Mouse (Mus musculus) thymus, postnatal 10 days (tissue): ENCODE results near the gene Susd3.

Experiments
- DNase-seq, 2 experiments: peaks; one replicate each; pipeline ENCODE4 v3.0.0; 2021; ENCODE audit warnings: low spot score in 2 of 2

Gene Susd3

DNA sequence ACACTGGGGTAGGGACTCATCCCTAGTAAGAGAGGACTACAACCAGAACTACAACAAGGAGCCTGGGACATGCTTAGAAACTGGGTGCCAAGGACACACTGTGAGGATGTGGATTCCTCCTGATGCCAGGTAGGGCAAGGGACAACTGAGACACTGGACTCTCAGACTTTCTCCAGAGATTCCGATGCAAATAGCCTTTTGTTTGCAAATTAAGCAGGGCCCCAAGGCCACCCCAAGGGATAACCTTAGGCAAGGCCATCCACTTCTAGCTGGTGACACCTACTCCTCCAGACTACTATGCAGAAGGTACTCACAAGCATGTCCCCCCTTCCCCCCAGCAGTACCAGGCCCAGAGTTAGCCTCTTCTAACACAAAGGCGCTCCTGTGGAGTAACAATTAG, 1.9 kb downstream of the Susd3 start:
- DNase-seq: no peak

DNA sequence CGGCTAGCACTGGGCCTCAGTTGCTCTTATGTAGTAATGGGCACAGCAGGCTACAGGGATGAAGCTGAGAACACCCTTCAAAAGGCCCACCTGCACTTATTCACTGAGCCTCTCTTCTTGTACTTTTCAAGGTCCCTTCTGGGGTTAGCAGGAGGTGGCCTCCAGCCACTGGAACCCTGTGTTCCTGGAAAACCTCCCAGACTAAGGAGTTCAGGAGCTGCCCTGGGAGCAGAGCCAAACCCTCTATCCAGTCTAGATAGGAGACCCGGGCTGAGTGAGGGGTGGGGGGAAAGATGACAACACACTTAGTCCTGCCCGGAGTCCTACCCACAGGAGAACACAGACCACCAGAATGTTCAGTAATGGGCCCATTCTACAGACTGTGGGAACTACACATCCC, 2.5 kb downstream of the Susd3 start:
- DNase-seq: no peak

DNA sequence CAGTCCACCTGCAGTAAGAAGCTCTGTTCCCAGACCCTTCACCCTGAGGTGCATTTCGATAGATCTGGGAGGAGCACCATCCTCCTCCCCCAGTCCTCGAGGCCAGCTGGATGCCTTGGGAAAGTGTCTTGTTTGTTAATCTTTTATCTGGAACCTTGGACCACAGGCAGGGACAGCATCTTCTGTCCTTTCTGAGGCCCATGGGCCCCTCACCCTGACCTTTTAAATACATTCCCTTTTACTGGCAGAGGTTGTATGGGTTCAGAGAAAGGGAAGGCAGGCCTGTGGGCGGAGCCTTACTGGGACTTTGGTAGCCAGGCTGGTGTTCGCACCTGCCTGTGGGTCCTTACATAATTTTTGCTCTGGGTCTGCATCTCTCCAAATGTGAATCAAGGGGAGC, 3.3 kb downstream of the Susd3 start:
- no peak for DNase-seq

DNA sequence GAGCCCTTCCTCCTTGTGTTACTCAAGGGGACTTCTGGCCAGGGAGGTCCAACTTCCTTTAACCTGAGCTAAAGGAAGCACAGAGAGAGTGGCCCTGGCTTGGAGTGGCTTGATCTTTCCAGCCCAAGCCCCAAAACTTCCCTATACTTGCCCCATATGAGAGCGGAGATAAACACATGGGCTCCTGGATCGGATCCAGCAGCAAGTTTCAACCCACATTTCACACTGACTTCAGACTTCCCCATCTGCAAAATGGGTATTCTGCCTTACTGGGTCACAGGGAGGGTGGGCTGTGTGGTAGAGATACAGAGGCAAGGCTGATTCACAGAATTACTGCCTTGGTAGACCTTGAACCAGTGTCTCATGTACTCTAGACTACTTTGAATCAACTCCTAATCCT, 5.0 kb downstream of the Susd3 start:
- DNase-seq: no peak

DNA sequence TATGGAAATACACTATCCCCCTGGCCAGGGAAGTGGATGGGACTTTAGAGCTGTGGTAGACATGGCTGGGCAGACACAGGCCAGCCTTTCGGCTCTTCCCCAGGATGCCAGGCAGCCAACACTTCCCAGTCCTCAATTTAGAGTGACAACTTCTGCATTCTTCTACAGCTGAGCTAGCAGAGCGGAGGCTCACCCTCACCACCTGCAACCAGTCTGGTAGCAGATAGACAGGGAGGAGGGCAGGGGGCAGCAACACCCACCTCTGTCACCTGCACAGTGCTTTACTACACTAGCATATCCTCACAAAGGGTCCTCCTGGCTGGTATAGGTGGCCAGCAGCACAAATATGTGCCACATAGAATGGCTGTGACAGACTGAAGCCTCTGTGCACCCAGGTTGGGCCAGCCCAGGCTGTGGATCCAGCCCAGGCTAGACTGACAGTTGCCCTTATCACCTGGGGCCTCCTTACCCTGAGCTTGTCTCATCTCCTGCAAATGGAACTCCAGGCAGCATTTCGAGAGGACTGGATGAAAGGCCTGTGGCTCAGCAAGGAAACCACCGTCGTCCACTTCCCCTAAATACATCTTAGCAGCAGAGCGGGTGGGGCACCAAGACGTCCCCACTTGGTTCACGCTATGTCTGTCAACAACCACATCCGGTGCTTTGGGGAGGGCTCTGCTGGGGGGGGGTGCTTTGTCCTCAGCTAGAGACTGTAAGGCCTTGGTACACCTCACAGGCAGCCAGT, 6.0 kb downstream of the Susd3 start:
- peak; percentile 81 to 82 for DNase-seq

DNA sequence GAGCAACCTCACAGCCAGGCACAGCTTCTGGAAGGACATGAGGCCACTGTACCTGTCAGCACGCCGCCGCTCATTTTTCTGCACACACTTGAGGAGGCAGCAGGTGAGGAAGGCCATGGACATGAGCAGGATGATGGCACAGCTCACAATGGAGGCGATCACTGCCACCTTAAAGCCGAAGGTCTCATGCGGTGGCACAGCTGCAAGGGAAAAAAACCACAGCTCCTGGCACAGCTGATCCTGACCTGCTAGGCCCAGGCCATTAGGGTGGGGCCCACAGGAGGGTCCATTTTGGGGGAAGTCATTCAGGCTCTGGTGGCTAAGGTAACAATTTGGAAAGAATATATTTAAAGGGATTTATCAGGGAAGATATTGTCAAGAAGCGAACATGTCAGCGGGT, 9.8 kb downstream of the Susd3 start:
- no peak for DNase-seq

DNA sequence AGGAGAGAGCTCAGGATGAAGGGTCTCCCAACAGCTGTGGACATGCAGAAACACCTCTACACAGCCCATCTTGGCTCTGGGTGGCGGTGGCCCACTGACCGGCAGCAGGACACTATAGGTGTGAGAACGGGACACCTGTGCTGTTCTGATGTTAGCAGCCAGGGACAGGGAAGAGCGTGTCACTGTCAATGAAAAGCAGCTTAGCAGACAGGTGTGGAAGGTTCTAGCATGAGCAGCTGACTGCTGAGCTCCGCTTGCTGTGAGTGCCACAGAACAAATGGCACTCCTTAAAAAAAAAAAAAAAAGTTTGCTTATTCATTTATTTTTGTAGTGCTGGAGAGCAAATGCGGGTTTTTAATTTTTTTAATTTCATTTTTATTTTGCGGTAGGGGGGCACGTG, 10.9 kb downstream of the Susd3 start:
- DNase-seq: no peak

DNA sequence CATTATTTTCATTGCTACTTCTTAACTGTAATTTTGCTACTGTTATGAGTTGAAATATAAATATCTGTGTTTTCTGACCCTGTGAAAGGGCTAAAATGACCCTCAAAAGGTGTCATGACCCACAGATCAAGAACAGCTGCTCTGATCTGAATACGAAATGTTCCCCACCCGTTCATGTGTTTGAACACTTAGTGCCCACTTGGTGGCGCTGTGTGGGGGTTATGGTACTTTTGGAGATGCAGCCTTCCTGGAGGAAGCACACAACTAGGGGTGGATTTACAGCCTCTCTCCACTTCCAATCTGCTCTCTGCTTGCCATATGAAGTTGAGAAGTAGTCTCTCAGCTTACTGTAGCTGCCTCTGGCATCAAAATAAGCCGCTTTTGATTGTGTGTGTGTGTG, 13.8 kb downstream of the Susd3 start:
- no peak for DNase-seq

DNA sequence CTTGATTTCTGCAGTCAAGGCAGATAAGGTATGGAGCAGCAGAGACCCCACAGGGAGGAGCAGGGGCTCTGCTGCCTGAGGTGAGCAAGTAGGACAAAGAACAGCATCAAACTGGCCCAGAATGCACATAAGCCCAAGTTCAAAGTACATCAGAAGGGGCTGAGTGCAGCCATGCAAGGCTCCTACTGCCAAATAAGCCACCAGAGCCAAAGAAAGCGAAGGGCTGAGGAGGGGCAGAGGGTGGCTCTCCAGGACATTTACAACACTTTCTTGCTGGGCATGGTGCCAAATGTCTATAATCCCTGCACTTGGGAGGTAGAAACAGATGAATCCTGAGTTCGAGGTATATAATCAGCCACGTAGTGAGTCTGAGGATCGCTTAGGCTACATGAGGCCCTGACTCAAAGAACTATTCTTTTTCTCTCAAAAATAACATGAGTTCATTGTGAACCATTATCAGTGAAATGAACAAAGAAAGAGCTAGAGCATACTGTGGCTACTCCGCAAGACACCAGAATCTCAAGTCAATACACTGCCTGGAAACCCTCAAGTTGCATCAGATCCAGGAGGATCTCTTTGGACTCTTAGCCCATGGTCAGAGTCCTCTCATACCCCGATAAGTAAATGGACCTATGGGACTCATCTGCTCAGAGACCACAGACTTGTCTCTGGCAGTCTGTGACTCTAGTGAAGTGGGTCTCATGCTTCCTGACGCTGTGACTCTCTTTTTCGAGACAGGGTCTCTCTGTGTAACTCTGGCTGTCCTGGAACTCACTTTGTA, 14.5 kb downstream of the Susd3 start:
- no peak for DNase-seq

DNA sequence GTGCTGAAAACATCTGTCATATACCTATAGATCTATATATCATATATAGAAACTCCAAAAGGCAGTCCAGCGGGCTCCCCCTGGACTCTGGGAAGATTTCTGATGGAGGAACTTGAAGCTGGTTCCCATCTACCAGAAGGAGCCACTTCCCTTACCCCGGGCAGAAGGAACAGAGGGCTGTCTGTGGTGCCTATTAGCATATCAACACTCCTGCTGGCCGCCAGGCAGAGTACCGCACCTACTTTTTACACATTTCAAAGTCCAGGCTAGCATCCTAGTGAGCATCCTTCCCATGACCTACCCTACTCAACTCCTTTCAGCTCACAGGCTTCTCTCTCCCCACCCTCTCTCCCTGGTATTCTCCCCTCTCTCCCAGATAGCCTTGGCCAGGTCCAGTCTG, 22.9 kb downstream of the Susd3 start:
- no peak for DNase-seq

DNA sequence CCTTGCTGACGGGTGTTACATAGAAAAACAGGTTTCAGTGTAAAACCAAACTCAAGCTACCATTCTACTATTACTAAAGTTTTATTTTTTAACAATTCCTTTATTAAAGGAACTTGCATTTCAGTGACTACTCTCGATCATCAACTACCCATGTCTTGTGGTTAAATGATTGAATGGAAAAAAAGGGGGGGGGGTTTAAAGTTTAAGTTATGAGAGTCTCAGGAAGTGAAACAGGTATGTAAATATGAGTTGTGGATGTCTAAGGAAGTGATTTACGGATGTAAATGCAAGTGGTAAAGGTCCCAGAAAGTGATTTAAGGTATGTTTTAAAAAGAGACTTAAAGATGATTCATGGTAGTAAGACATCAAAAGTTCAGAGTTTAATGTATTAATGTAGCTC, 23.3 kb downstream of the Susd3 start:
- no peak for DNase-seq

DNA sequence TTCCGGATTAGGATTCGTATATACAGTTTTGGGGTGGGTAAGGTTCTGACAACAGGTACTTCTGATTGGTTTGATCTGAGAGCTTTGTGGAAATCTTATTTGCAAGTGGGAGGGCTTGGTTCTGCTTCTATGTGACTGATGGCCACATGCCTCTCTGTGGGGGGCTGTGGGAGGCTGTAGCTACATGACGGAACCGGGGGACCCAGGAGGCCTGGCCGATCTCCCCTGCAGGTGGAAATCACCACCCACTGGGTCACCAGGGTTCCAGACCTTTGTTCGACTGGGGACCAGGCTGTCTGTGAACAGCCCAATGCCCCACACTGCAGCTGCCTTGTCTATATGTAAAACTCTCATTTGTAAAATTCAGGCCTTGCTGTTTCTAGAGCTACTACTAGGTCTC, 23.8 kb downstream of the Susd3 start:
- no peak for DNase-seq

DNA sequence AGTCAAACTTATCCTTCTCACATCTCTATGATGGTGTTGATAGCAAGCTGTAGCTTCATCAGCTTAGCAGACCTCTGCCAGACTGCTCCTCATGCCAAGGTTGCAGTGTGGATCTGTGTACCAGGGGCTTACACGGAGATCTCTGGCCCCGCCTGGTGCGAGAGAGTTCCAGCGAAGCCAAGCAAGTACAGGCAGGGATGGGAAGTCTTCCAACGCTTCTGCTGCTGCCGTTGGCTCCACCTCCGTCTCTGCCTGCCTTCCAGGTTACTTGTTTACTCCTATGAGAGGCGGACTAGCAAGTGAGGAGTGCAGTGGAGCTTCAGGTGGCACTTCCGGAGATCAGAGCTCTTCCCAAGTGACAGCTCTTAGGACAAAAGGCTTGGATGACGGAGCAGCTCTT, 24.2 kb downstream of the Susd3 start:
- no peak for DNase-seq

DNA sequence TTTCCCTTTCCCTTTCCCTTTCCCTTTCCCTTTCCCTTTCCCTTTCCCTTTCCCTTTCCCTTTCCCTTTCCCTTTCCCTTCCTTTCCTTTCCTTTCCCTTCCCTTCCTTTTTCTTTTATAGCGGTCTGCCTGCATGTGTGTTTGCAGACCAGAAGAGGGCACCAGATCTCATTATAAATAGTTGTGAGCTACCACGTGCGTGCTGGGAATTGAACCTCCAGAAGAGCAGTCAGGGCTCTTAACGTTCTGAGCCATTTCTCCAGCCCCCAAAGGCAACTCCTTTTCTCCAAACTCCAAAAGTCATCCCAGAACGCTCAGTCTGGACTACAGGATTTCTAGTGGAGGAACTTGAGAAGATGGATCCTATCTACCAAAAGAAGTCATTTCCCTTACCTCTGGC, 27.6 kb downstream of the Susd3 start:
- DNase-seq: no peak

DNA sequence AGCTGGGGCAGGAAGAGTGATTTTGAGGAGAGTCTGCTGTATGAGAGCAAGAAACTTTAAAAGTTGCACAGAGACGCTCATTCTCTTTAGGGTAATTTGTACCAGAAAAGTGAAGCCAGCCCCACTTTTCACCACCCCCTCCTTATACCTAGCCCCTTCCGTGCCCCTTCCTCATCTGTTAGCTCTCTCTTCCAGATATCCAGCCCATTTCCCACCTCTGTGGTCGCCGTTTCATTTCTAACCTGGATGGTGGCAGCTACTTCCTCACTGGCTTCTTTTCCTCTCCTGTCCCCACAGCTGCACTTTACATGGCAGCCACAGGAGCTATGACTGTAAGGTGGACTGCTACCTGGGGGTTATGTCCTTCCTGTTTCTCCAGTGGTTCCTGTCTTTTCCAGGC, 29.1 kb downstream of the Susd3 start:
- no peak for DNase-seq

DNA sequence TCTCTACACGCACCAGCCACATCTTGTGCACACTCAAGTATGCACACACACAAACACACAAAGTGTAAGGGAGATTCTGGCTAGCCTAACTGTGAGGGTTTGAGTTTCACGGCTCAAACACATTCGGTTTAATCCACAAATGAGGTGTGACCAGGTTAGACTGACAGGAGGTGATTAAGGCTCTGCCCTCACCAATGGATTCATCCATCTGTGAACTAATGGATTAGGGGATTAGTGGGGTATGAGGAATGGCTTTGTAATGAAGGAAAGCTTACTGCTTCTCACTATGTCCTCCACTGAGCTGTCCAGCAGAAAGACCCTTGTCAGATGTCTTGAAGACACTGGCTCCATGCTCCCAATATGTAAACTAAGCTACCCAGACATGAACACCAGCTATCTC, 29.9 kb downstream of the Susd3 start:
- DNase-seq: no peak

DNA sequence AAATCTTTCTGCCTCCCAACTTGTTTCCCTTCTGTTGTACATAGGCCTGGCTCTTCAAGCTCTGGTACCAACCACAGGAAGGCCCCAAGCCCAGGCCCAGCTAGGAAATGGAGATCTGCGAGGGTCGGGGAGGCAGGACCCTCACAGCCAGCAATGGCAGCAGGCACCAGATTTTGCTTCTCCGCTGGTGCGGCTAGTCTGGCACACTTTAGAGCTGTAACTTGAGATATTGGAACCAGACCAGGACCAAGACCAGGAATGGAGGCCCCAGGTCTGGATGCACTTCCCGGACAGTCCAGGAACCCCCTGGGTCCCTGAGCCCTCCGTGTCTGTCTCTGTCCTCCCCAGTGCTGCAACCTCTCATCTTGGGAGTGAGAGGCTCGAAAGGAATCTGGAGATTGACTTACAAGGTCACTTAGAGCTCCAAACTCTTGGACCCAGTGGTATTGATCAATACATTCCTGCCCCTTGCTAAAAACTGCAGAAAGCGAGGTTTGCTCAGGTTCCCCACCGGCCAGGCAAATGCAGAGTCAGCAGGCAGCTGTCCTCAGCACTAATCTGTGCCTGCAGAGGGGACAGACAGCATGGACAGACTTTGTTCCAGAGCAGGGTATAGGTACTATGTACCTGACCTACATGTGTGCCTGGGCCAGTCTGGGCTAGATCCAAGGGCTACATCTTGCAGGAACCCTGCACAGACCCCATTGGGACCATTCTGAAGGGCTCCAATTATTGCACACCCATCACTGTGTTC, 31.5 kb downstream of the Susd3 start:
- no peak for DNase-seq

DNA sequence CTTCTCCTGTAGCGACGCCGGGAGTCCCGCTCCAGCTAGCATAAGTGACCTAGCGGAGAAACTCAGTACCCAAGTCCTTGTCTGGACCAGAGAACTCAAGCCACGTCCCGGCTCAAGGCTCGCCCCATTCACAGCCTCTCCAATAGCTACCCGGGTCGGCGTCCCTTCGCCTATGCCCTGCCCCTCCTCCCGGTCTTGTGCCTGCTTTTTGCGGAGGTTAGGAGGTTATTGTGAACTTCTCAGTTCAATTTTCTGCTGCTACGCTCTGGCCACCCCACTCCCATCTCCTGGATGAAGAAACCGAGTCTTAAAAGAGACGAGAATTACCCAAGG, 32.3 kb downstream of the Susd3 start:
- no peak for DNase-seq

DNA sequence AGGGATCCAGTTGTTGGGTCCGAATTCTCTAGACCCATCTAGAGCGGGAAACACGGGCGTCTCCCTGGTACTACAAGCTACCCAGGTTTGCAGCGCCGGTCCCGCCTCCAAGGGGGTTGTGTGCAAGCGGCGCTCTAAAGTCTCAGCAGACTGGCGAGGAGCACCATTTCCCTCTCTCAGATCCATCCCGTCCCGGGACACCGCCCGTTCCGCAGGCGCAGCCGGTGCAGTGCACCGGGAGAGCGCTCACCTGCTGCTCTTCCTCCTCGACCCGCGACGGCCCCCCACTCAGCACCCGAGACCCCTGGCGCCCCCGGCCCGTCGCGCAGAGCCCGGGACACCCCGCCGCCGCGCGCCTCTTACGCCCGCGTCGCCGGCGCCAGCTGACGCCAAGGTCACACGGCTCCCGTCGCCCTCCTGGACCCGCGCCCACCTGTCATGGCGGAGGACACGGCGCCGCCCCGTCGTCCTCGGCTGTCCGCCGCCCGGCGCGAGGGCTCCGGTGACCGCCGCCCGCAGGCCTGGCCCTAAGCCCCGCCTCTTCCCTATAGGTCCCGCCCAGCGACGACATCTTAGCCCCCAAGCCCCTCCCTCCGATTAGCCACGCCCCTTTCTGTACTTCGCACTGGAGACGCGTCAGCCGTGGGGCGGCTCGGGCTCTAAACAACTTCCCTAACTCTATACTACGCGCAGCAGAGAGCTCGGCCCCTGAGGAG, 32.8 kb downstream of the Susd3 start, which contains the start of gene Card19:
Card19 (minus strand) TSS at position 534 of the 716 bp plus-strand sequence.
- DNase-seq: peak; percentile 95 to 98

DNA sequence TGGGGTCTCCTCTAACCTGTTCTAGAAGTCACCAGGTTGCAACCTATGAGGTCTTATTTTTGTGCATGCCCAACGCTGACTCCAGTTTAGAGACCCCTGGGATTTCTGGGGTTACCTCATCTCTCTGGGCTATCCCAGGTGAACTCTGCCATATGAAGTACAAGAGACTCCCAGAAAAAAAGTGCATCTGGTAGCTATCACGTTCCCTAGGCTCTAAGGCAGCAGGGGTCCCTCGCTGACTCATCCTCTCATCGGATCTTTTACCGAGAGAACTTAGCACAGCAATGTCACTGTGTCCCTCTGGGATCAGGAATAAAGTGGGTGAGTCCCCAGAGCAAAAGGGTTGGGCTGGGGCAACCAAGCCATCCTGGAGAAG, 33.4 kb downstream of the Susd3 start:
- DNase-seq: no peak

DNA sequence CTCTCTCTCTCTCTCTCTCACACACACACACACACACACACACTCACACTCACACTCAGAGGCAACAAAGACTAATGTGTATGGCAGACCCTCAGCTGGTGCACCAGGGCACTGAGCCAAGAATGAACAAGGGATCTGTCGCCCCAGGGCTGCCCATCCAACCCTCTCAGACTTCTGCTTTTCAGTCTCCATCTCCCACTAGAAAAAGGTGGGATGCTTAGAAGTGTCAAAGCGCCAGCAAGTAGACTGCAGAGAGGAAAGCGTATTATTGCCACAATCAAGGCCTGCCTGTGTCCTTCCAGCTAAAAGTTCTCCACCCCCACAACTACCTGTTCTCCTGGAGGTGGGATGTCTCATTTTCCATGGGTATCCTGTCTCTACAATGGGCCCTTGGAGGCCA, 34.1 kb downstream of the Susd3 start:
- DNase-seq: no peak

DNA sequence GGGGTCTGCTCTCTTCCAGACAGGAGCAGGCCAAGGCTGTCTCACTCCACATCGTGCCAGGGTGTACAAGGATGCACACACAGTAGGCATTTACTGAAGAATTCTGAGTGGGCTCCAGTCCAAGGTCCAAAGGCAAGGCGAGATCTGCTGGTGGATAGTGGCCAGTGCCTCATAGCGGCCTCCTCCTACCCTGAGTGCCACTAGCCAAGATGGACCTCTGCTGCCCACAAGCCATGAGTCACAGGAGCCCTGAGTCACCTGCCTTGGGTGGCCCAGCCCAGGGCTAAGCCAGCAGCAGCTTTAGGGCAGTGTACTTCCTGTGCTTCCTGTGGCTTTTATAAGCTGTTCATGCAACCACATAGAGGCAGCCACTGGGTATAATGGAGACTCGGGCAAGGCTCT, 35.0 kb downstream of the Susd3 start:
- DNase-seq: no peak
